Mouse (Mus musculus) olfactory bulb, adult 2 months (tissue): ENCODE measurements around the gene Gm6020. TPM values are rescaled to one million over a fixed set of nuclear protein-coding genes. Genes with fewer than 3 reads are reported as not detected.

Experiments used
- H3K27ac ChIP-seq: fragments of 200-500 bp; 2 replicates; pipeline ENCODE4 v1.5.1; 2012; ENCODE audit warnings: low read depth, low read length; ENCODE audit not compliant: insufficient read depth
- H3K4me1 ChIP-seq: fragments of 200-500 bp; 2 replicates; pipeline ENCODE4 v1.6.1; 2012; ENCODE audit warnings: low read length; ENCODE audit not compliant: control insufficient read depth, insufficient read depth
- H3K4me3 ChIP-seq: fragments of 200-500 bp; 2 replicates; pipeline ENCODE4 v1.5.1; 2012; ENCODE audit warnings: mild to moderate bottlenecking, low read depth, low read length, moderate library complexity; ENCODE audit not compliant: insufficient read depth
- CTCF ChIP-seq: fragments of 200-500 bp; IDR thresholded peaks from 2 replicates; pipeline ENCODE4 v1.5.1; 2012; ENCODE audit warnings: low read depth, mild to moderate bottlenecking, low read length, moderate library complexity; ENCODE audit not compliant: insufficient read depth
- POLR2A ChIP-seq: fragments of 200-500 bp; IDR thresholded peaks from 2 replicates; pipeline ENCODE4 v1.6.1; 2012; ENCODE audit warnings: mild to moderate bottlenecking, low read depth, low read length, moderate library complexity; ENCODE audit not compliant: insufficient read depth
- WGBS: fragments of 180-500 bp; shearing (Covaris S2); methylation state at CpG from one replicate; pipeline ENCODE4 v1.1.7; 2018; 5-methylcytosine and 5-hydroxymethylcytosine counted together
- polyA plus RNA-seq: library from polyadenylated mRNA; stranded (reverse); fragments of >200 nt; gene quantifications from 2 replicates; pipeline ENCODE4 v1.2.4, GENCODE M21; 2012; ENCODE audit warnings: low replicate concordance; ENCODE audit not compliant: missing spikeins, insufficient read depth, insufficient read length

Gene Gm6020
- polyA plus RNA-seq, 1 experiment: not detected

- Histone ChIP-seq H3K4me1 (peaks cover 14% of the 10 kb centered on the region), H3K27ac (peak within 1 kb of the TSS; percentile 83), H3K4me3 (peak within 1 kb of the TSS; percentile 64)
- 64% methylated on average over 36 of the region's 36 CpGs for WGBS
- TF ChIP-seq CTCF (no peak), POLR2A (no peak)
These were observed 44.4 kb downstream of the Gm6020 start, which contains the start of gene Csf2ra for GRCm38 (mm10) chr19:61227941-61228701. TSS of gene Csf2ra (minus strand) at chr19:61228429.

Other genes with a start within 250 kb of the Gm6020 start
- not detected in 2 replicates for gene Zfp950, start 43.0 kb upstream of the Gm6020 start, polyA plus RNA-seq
- not detected in 2 replicates for gene Gm7102, start 7.6 kb upstream of the Gm6020 start, polyA plus RNA-seq
- not detected in 2 replicates for gene Csf2ra, start 44.5 kb downstream of the Gm6020 start, polyA plus RNA-seq
- not detected in 2 replicates for gene Gm21060, start 113.2 kb downstream of the Gm6020 start, polyA plus RNA-seq